Mouse (Mus musculus) olfactory bulb, adult 2 months (tissue): ENCODE measurements around the gene Tvp23b. TPM values are rescaled to one million over a fixed set of nuclear protein-coding genes. Genes with fewer than 3 reads are reported as not detected.
A peak's percentile ranks its signal among the peaks of the same experiment; 100 is the strongest.

Source experiments
- H3K27ac ChIP-seq: fragments of 200-500 bp; 2 replicates; pipeline ENCODE4 v1.5.1; 2012; ENCODE audit warnings: low read depth, low read length; ENCODE audit not compliant: insufficient read depth
- H3K4me1 ChIP-seq: fragments of 200-500 bp; 2 replicates; pipeline ENCODE4 v1.6.1; 2012; ENCODE audit warnings: low read length; ENCODE audit not compliant: control insufficient read depth, insufficient read depth
- H3K4me3 ChIP-seq: fragments of 200-500 bp; 2 replicates; pipeline ENCODE4 v1.5.1; 2012; ENCODE audit warnings: mild to moderate bottlenecking, low read depth, low read length, moderate library complexity; ENCODE audit not compliant: insufficient read depth
- CTCF ChIP-seq: fragments of 200-500 bp; IDR thresholded peaks from 2 replicates; pipeline ENCODE4 v1.5.1; 2012; ENCODE audit warnings: low read depth, mild to moderate bottlenecking, low read length, moderate library complexity; ENCODE audit not compliant: insufficient read depth
- POLR2A ChIP-seq: fragments of 200-500 bp; IDR thresholded peaks from 2 replicates; pipeline ENCODE4 v1.6.1; 2012; ENCODE audit warnings: mild to moderate bottlenecking, low read depth, low read length, moderate library complexity; ENCODE audit not compliant: insufficient read depth
- WGBS: fragments of 180-500 bp; shearing (Covaris S2); methylation state at CpG from one replicate; pipeline ENCODE4 v1.1.7; 2018; 5-methylcytosine and 5-hydroxymethylcytosine counted together
- polyA plus RNA-seq: library from polyadenylated mRNA; stranded (reverse); fragments of >200 nt; gene quantifications from 2 replicates; pipeline ENCODE4 v1.2.4, GENCODE M21; 2012; ENCODE audit warnings: low replicate concordance; ENCODE audit not compliant: missing spikeins, insufficient read depth, insufficient read length

Gene Tvp23b
- polyA plus RNA-seq = not detected in 2 replicates

- Histone ChIP-seq H3K27ac (peak within 1 kb of the TSS; percentile 40), H3K4me3 (peak within 1 kb of the TSS; percentile 92), H3K4me1 (no peaks in the 10 kb centered on the region)
- WGBS = 2% methylated on average over 55 of the region's 55 CpGs
- peak; percentile 84; the same call in 1 of the 2 replicates for TF ChIP-seq POLR2A
- TF ChIP-seq CTCF = no peak
Observed at GRCm38 (mm10) chr11:62879220-62880048, at the start of gene Tvp23b. Tvp23b (plus strand) TSS chr11:62879455.

DNA sequence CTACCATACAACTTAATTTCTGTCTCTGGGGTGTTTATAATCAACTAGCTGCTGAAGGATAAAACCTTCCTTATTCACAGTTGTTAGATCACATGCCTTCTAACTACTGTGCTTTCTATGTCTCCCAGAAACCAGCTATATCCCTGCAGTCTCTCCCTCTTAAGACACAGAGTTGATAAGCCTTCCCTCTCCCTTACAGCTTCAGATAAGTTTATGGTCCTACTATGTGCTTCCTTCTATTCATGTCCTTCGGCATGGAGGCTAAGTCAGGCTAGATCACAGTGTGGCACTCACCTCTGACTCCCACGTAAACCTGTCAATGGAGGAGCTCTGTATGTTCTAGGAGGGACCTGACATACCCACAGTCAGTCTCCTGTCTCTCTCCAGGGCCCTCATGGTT lies 48.9 kb upstream of the Tvp23b start:
- Histone ChIP-seq H3K4me3 (no peak overlapping the region), H3K4me1 (no peaks in the 10 kb centered on the region), H3K27ac (no peak overlapping the region)
- WGBS = 87% methylated on average over 2 of the region's 2 CpGs
- no peak for TF ChIP-seq CTCF
- no peak for TF ChIP-seq POLR2A

GRCm38 (mm10) chr11:62831906-62832305 lies 47.3 kb upstream of the Tvp23b start:
- TF ChIP-seq POLR2A = no peak
- TF ChIP-seq CTCF = no peak
- Histone ChIP-seq H3K4me1 (no peaks in the 10 kb centered on the region), H3K27ac (no peak overlapping the region), H3K4me3 (no peak overlapping the region)

- no peak overlapping the region for H3K4me3 ChIP-seq
- no peak overlapping the region for H3K27ac ChIP-seq
- no peaks in the 10 kb centered on the region for H3K4me1 ChIP-seq
- WGBS = 90% methylated on average over 5 of the region's 5 CpGs
- TF ChIP-seq POLR2A (no peak), CTCF (no peak)
Observed at GRCm38 (mm10) chr11:62844562-62844961, 34.7 kb upstream of the Tvp23b start.

DNA sequence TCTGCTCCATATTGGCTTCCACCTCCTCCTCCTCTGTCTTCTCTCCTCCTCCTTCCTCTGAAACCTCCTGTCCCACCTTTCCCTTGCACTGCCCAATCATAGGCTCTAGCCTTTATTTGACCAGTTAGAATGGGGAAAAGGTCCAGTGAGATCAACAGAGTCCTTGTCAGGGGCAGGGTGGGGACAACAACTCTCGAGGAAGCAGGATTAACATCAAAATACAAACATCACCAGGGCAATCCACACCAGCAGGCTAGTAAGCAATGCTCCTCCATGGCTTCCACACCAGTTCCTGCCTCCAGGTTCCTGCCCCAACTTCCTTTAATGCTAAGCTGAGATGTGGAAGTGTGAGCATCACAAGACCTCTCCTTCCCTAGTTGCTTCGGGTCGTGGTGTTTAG lies 33.5 kb upstream of the Tvp23b start:
- Histone ChIP-seq H3K4me1 (no peaks in the 10 kb centered on the region), H3K27ac (no peak overlapping the region), H3K4me3 (no peak overlapping the region)
- TF ChIP-seq POLR2A (no peak), CTCF (no peak)
- 68% methylated on average over 3 of the region's 3 CpGs for WGBS

DNA sequence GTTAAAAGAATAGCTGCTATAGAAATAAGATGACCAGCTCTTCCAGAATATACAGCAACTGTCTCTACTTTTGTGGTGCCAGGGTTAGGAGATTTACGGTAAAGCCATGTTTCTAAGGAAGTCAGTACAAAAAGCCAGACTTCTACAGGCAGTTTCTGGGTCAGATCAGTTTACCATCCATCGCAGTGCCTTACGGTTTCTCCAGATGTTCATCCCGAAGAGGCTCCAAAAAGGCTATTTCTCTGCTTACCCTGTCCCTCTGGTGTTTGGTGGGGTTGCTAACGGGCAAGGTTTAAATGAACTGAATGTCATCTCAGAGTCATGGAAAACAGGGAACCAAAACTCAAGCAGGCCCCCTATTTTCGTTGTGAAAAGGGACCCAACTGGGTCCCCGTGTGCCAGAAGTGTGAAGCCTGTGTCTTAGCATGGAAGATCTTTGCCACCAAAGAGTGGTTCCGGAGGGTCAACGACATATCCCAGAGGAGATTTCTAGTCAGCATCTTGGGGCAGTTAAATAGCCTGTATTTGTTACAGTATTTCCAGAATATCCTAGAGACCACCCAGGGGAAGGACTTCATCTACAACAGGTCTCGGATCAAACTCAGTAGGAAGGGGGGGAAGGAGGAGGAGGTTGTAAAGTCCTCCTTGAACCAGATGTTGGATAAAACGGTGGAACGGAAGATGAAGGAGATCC lies 32.1 kb upstream of the Tvp23b start, which contains the start of gene Fbxw10:
Gene Fbxw10 (plus strand): TSS at position 109 of the 694 bp plus-strand sequence.
- Histone ChIP-seq H3K27ac (no peak within 1 kb of the TSS), H3K4me1 (no peaks in the 10 kb centered on the region), H3K4me3 (no peak within 1 kb of the TSS; the same call in 1 of the 2 replicates)
- TF ChIP-seq POLR2A (no peak), CTCF (no peak)
- 26% methylated on average over 12 of the region's 12 CpGs for WGBS

GRCm38 (mm10) chr11:62847655-62848191 lies 31.5 kb upstream of the Tvp23b start:
- H3K4me3 ChIP-seq = no peak overlapping the region
- TF ChIP-seq POLR2A = no peak
- TF ChIP-seq CTCF = no peak
- 63% methylated on average over 4 of the region's 4 CpGs for WGBS
- no peaks in the 10 kb centered on the region for H3K4me1 ChIP-seq
- H3K27ac ChIP-seq = no peak overlapping the region

GRCm38 (mm10) chr11:62848301-62848700 lies 31.0 kb upstream of the Tvp23b start:
- 72% methylated on average over 2 of the region's 2 CpGs for WGBS
- Histone ChIP-seq H3K4me1 (no peaks in the 10 kb centered on the region), H3K27ac (no peak overlapping the region), H3K4me3 (no peak overlapping the region)
- TF ChIP-seq POLR2A = no peak
- no peak for TF ChIP-seq CTCF

GRCm38 (mm10) chr11:62851199-62851598 lies 28.1 kb upstream of the Tvp23b start:
- H3K4me1 ChIP-seq = no peaks in the 10 kb centered on the region
- no peak for TF ChIP-seq CTCF
- no peak overlapping the region for H3K27ac ChIP-seq
- H3K4me3 ChIP-seq = no peak overlapping the region
- 68% methylated on average over 1 of the region's 1 CpGs for WGBS
